ENCODE assay signal across 8 mouse cellular contexts in the genomic region with DNA sequence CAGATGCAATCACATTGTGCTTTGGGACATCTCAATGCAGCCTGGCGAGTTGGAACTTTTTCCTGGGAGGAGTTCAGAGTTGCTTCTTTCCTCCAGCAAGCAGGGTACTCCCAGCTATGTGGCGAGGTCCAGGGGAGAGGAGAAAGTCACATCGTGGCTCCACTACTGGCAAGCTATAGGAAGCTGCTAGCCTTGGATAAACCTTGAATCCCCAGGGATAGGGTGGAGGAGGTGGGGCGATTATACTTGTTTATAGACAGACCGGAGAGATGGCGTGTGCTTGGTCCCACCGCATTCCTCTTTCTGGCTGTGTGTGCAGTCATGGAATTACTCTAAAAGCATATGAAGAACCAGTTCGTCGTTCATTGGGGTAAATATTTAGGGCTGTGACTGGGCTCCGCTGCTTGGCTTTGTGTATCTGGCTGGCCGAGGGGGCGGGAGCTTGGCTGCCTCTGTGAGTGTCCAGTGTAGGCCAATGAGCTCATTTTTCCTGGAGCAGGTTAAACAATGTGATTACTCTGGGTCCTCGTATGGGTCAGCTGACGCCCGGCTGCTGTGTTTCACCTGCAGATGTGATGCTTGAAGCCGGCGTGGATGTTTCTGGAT.
DNase-seq lines count a peak whose midpoint lies in the region.

No protein-coding gene starts in this region.

- intact Hi-C loops in gastrocnemius, postnatal 36 days (cut with DNase I): loop anchor here (10.0 kb wide), 1 partner anchor 784 kb away; no protein-coding TSS in a partner anchor

- peak; percentile 49 for DNase-seq in kidney, postnatal 10 days
- DNase-seq in kidney, adult 8-10 months: no peak
- DNase-seq in NIH3T3 (ENCODE audit: low read depth): peak; percentile 27
- peak; percentile 46 to 52 for DNase-seq in gastrocnemius, postnatal 36 days
- peak; percentile 57 for DNase-seq in lung, postnatal 14 days
- no peak for DNase-seq in retina, postnatal 1 day
- DNase-seq in adrenal gland, adult 8-10 months: no peak
- no peak for DNase-seq in adrenal gland, postnatal 25 days

Comparison
In these comparisons a context has a peak if more than half of its experiments do, and no peak if none do; other contexts are left out.
1. DNase-seq: peak in kidney, postnatal 10 days (single experiment), NIH3T3 (single experiment), gastrocnemius, postnatal 36 days (2 of 2) and lung, postnatal 14 days (single experiment); none in kidney, adult 8-10 months (0 of 2), retina, postnatal 1 day (single experiment), adrenal gland, adult 8-10 months (single experiment) and adrenal gland, postnatal 25 days (single experiment).